Mouse (Mus musculus) midbrain, embryonic 15.5 days (tissue): Measurements from ENCODE around the gene Gm44790. TPM values are rescaled to one million over a fixed set of nuclear protein-coding genes. Genes with fewer than 3 reads are reported as not detected.

ENCODE experiments used
- ATAC-seq: fragments of 200-750 bp; cut with Nextera tagmentation; replicated peaks from 2 replicates; pipeline ENCODE4 v1.8.0; 2017; ENCODE audit warnings: moderate TSS enrichment
- H3K27ac ChIP-seq: fragments of 300-500 bp; sonication (generic); 2 replicates; pipeline ENCODE4 v1.5.1; 2015; ENCODE audit warnings: mild to moderate bottlenecking, inconsistent platforms
- H3K27me3 ChIP-seq: fragments of 300-500 bp; sonication (generic); replicated peaks from 2 replicates; pipeline ENCODE4 v1.6.1; 2015; ENCODE audit warnings: inconsistent platforms
- H3K36me3 ChIP-seq: fragments of 300-500 bp; sonication (generic); replicated peaks from 2 replicates; pipeline ENCODE4 v1.6.1; 2015; ENCODE audit warnings: inconsistent platforms
- H3K4me1 ChIP-seq: fragments of 300-500 bp; sonication (generic); 2 replicates; pipeline ENCODE4 v1.6.1; 2015; ENCODE audit warnings: inconsistent platforms
- H3K4me2 ChIP-seq: fragments of 300-500 bp; sonication (generic); 2 replicates; pipeline ENCODE4 v1.6.1; 2015; ENCODE audit warnings: inconsistent platforms, mild to moderate bottlenecking, moderate library complexity
- H3K4me3 ChIP-seq: fragments of 300-500 bp; sonication (generic); 2 replicates; pipeline ENCODE4 v1.5.1; 2015; ENCODE audit warnings: mild to moderate bottlenecking, inconsistent platforms
- H3K9ac ChIP-seq: fragments of 300-500 bp; sonication (generic); 2 replicates; pipeline ENCODE4 v1.6.1; 2015; ENCODE audit warnings: mild to moderate bottlenecking, inconsistent platforms
- H3K9me3 ChIP-seq: fragments of 300-500 bp; sonication (generic); 2 replicates; pipeline ENCODE4 v1.6.1; 2016; ENCODE audit warnings: inconsistent platforms
- WGBS: fragments of 180-500 bp; shearing (Covaris S2); methylation state at CpG from one replicate; pipeline ENCODE4 v1.1.7; 2015; ENCODE audit warnings: mixed read lengths; 5-methylcytosine and 5-hydroxymethylcytosine counted together
- polyA plus RNA-seq: library from polyadenylated mRNA; unstranded; fragments of >200 nt; fragmentation: Nextera tagmentation; extraction: Ambion mirVana; gene quantifications from 2 replicates; pipeline ENCODE4 v1.2.1, GENCODE M21; 2015

The Gm44790 gene
- polyA plus RNA-seq, 1 experiment from 2014 or later: not detected

DNA sequence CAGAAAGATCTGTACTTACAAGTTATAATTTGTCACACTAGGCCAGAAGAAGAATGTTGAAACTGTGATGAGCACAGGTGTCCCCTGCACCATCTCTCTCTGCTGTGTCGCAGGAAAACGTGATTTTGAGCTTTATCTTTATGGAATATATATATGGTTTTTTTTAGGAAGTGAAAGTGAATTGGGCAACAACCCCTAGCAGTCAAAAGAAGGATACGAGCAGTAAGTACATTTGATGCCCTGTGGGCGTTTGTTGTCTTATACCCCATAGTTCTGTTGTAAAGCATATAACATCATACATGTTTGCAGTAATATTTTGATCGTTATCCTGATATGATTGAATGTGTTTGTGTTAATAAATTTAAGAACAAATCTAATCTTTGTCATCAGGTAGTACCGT is 7.7 kb upstream of the Gm44790 start:
- no peaks in the 10 kb centered on the region for H3K27me3 ChIP-seq
- no peak overlapping the region for H3K4me2 ChIP-seq
- H3K4me3 ChIP-seq: no peak overlapping the region
- H3K36me3 ChIP-seq: peaks cover 66% of the 10 kb centered on the region
- 95% methylated on average over 6 of the region's 6 CpGs for WGBS
- H3K4me1 ChIP-seq: no peaks in the 10 kb centered on the region
- no peak overlapping the region for H3K9ac ChIP-seq
- H3K9me3 ChIP-seq: no peaks in the 10 kb centered on the region
- H3K27ac ChIP-seq: no peak overlapping the region
- ATAC-seq: no peak

DNA sequence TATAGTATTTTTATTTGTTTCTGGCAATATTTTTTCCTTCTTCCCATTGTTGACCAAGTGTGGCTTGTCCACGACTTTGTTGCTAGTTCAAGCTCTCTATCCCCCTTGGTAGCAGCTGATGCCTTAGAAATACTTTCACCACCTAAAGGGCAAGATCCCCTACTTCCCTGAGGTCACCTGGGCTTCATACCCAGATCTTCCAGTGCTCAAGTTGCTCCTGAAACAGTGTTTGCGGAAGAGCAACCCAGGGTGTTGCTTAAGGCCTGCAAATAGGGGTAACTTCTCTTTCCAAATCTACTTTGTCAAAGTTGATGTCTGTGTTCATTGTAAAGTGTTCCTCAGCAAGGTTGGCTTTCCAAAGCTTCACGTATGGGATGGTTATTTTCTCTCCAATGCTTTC is 7.2 kb upstream of the Gm44790 start:
- H3K4me3 ChIP-seq: no peak overlapping the region
- H3K9me3 ChIP-seq: no peaks in the 10 kb centered on the region
- H3K27ac ChIP-seq: no peak overlapping the region
- no peak overlapping the region for H3K9ac ChIP-seq
- H3K4me2 ChIP-seq: no peak overlapping the region
- no peak for ATAC-seq
- H3K4me1 ChIP-seq: no peaks in the 10 kb centered on the region
- no peaks in the 10 kb centered on the region for H3K27me3 ChIP-seq
- 91% methylated on average over 3 of the region's 3 CpGs for WGBS
- H3K36me3 ChIP-seq: peaks cover 66% of the 10 kb centered on the region

DNA sequence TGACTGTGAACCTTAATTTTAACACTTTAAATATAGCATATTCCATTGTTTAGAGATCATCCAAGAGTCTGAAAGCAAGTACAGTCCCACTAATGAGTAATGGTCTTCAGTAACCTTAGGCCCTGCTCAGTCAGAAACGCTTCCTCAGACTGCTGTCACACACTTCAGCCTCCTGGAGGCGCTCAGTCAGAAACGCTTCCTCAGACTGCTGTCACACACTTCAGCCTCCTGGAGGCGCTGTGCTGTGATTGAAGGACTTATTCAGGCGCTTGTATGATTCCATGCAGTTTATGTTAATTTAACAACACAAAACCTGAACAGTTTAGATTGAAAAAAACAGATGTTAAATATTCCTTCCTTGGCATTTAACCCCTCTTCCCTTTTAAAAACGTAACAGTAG is 6.0 kb upstream of the Gm44790 start:
- no peak overlapping the region for H3K4me2 ChIP-seq
- WGBS: 75% methylated on average over 6 of the region's 6 CpGs
- no peaks in the 10 kb centered on the region for H3K9me3 ChIP-seq
- peaks cover 76% of the 10 kb centered on the region for H3K36me3 ChIP-seq
- no peak overlapping the region for H3K9ac ChIP-seq
- H3K4me3 ChIP-seq: no peak overlapping the region
- no peak for ATAC-seq
- H3K27ac ChIP-seq: no peak overlapping the region
- no peaks in the 10 kb centered on the region for H3K4me1 ChIP-seq
- H3K27me3 ChIP-seq: no peaks in the 10 kb centered on the region

DNA sequence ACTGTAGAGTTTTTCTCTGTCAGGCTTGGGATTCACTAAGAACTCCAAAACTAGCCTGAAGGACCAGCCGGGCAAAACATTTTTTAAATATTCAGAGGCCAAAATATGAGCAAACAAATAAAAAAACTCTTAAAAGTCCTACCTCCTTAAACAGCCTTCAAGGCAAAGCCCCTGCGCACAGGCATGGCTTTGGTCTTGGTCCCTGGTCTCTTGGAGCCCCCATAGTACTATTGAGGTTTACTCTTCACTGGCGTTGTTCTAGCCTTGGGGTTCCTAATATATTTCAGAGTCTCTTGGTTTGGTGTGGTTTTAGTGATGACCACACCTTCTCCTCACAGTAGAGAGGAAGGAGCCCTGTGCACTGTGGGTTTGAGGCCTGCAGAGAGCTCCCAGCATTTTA is 5.1 kb downstream of the Gm44790 start:
- no peak overlapping the region for H3K4me2 ChIP-seq
- WGBS: 98% methylated on average over 3 of the region's 3 CpGs
- H3K4me1 ChIP-seq: no peaks in the 10 kb centered on the region
- no peaks in the 10 kb centered on the region for H3K27me3 ChIP-seq
- no peaks in the 10 kb centered on the region for H3K9me3 ChIP-seq
- peaks cover 68% of the 10 kb centered on the region for H3K36me3 ChIP-seq
- no peak for ATAC-seq
- no peak overlapping the region for H3K27ac ChIP-seq
- H3K4me3 ChIP-seq: no peak overlapping the region
- H3K9ac ChIP-seq: no peak overlapping the region

DNA sequence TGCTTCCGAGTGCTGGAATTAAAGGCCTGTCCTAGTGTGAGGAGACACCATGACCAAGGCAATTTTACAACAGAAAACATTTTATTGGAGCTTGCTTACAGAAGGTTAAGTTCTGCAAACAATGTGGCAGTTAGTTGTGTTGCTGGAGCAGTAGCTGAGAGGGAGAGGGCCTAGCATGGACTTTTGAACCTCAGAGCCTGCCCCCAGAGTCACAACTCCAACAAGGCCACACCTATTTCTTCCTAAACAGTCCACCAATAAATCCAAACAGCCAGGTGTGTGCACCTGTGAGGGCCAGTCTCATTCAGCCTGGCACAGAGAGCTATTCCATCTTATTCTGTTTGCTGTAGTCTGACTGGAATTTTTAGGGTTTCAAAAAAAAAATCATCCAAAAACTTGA is 7.2 kb downstream of the Gm44790 start:
- peaks cover 52% of the 10 kb centered on the region for H3K36me3 ChIP-seq
- WGBS: 100% methylated on average over 1 of the region's 1 CpGs
- H3K4me1 ChIP-seq: peaks cover 4% of the 10 kb centered on the region; the same call in 1 of the 2 replicates
- H3K4me3 ChIP-seq: no peak overlapping the region
- no peaks in the 10 kb centered on the region for H3K27me3 ChIP-seq
- H3K4me2 ChIP-seq: no peak overlapping the region
- no peak overlapping the region for H3K9ac ChIP-seq
- H3K27ac ChIP-seq: no peak overlapping the region
- ATAC-seq: no peak
- no peaks in the 10 kb centered on the region for H3K9me3 ChIP-seq

DNA sequence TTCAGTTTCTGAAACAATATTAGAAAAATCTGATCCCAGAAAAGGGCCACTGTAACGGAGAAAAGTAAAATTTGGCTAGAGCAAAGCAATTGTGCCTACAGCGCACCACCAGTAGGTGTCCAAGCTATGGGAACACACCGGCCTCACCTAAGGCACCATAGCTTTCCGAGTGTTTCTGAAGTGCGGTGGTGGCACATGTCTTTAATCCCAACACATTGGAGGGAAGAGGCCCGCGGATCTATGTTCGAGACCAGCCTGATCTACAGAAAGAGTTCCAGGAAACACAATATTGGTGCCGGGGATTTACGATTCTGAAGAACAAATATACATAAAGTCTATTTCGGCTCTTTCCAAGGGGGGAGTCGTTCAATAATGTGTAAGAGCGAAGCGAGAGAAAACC is 11.3 kb downstream of the Gm44790 start:
- peak overlapping the region; percentile 95 for H3K27ac ChIP-seq
- H3K36me3 ChIP-seq: peaks cover 33% of the 10 kb centered on the region
- WGBS: 1% methylated on average over 14 of the region's 14 CpGs
- peaks cover 15% of the 10 kb centered on the region for H3K4me1 ChIP-seq
- H3K4me2 ChIP-seq: peak overlapping the region; percentile 70
- H3K9me3 ChIP-seq: no peaks in the 10 kb centered on the region
- no peaks in the 10 kb centered on the region for H3K27me3 ChIP-seq
- H3K9ac ChIP-seq: peak overlapping the region; percentile 80
- H3K4me3 ChIP-seq: peak overlapping the region; percentile 93
- ATAC-seq: peak; percentile 41

GRCm38 (mm10) chr6:86438272-86439118 is 12.0 kb downstream of the Gm44790 start, which contains the start of gene C87436:
TSS of gene C87436 (plus strand) at chr6:86438374.
- Histone ChIP-seq H3K36me3 (peaks cover 30% of the 10 kb centered on the region), H3K4me3 (peak within 1 kb of the TSS; percentile 93), H3K9me3 (no peaks in the 10 kb centered on the region), H3K9ac (peak within 1 kb of the TSS; percentile 80), H3K27me3 (no peaks in the 10 kb centered on the region), H3K4me1 (peaks cover 15% of the 10 kb centered on the region), H3K4me2 (peak within 1 kb of the TSS; percentile 70), H3K27ac (peak within 1 kb of the TSS; percentile 95)
- WGBS: under 1% methylated on average over 59 of the region's 59 CpGs
- peak; percentile 96 for ATAC-seq

GRCm38 (mm10) chr6:86439119-86439496 is 12.7 kb downstream of the Gm44790 start:
- H3K36me3 ChIP-seq: peaks cover 31% of the 10 kb centered on the region
- peak overlapping the region; percentile 70 for H3K4me2 ChIP-seq
- peak overlapping the region; percentile 93 for H3K4me3 ChIP-seq
- H3K4me1 ChIP-seq: peaks cover 15% of the 10 kb centered on the region
- H3K9ac ChIP-seq: peak overlapping the region; percentile 80
- WGBS: 4% methylated on average over 13 of the region's 13 CpGs
- peak overlapping the region; percentile 95 for H3K27ac ChIP-seq
- H3K27me3 ChIP-seq: no peaks in the 10 kb centered on the region
- ATAC-seq: no peak
- H3K9me3 ChIP-seq: no peaks in the 10 kb centered on the region

DNA sequence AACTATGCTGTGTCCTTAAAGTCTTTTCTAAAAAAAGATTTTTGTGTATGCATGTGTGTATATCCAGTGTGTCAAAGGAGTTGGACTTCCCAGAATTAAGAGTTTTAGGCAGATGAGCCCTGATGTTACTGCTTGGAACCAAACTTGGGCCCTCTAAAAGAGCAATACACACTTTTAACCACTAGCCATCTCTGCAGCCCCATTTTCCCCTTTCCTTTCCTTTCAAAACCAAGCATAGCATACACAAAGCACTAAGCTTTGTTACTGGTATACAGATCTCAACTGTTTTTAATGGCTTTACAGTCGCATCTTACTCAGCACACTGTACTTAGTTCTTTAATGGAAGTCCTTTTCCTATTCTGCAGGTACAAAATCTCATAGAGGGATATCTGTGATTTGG is 13.1 kb downstream of the Gm44790 start:
- WGBS: 95% methylated on average over 1 of the region's 1 CpGs

DNA sequence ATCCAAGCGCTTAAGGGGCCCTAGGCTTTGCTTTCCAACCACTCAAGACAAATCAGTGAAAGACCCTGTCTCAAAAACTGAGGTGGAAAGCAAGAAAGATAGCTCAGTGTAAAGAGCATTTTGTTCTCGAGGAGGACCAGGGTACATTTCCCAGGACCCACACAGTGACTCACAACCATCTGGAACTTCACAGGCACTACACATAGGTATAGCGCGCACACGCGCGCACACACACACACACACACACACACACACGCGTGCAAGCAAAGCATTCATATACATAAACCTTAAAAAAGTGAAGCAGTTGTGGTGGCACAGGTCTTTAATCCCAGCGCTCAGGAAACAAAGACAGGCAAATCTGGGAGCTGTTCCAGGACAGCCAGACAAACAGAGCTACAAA is 15.1 kb downstream of the Gm44790 start:
- Histone ChIP-seq H3K27ac (no peak overlapping the region), H3K27me3 (no peaks in the 10 kb centered on the region), H3K36me3 (peaks cover 26% of the 10 kb centered on the region), H3K4me3 (no peak overlapping the region), H3K9me3 (no peaks in the 10 kb centered on the region), H3K9ac (no peak overlapping the region), H3K4me1 (peaks cover 15% of the 10 kb centered on the region), H3K4me2 (no peak overlapping the region)
- 95% methylated on average over 10 of the region's 10 CpGs for WGBS
- no peak for ATAC-seq

More for the DNA sequence above, 13.1 kb downstream of the Gm44790 start:
- peaks cover 31% of the 10 kb centered on the region for H3K36me3 ChIP-seq
- H3K4me3 ChIP-seq: peak overlapping the region; percentile 93
- H3K9me3 ChIP-seq: no peaks in the 10 kb centered on the region
- peaks cover 15% of the 10 kb centered on the region for H3K4me1 ChIP-seq
- H3K27me3 ChIP-seq: no peaks in the 10 kb centered on the region
- ATAC-seq: no peak
- peak overlapping the region; percentile 70 for H3K4me2 ChIP-seq
- H3K9ac ChIP-seq: peak overlapping the region; percentile 80; the same call in 1 of the 2 replicates
- H3K27ac ChIP-seq: peak overlapping the region; percentile 95; the same call in 1 of the 2 replicates

DNA sequence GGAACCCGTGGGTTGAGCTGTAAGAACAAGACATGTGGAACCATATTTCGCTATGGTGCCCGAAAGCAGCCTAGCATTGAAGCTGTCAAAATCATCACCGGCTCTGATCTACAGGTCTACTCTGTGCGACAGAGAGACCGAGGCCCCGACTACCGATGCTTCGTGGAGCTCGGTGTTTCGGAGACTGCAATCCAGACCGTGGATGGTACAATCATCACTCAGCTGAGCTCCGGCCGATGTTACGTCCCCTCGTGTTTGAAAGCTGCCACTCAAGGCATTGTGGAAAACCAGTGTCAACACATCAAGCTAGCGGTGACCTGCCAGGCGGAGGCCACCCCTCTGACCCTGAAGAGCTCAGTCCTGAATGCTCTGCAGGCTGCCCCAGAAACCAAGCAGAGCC is 19.1 kb downstream of the Gm44790 start:
- no peak overlapping the region for H3K9ac ChIP-seq
- H3K4me3 ChIP-seq: no peak overlapping the region
- 92% methylated on average over 18 of the region's 18 CpGs for WGBS
- H3K4me1 ChIP-seq: no peaks in the 10 kb centered on the region
- H3K27me3 ChIP-seq: no peaks in the 10 kb centered on the region
- no peaks in the 10 kb centered on the region for H3K9me3 ChIP-seq
- no peak overlapping the region for H3K27ac ChIP-seq
- no peak for ATAC-seq
- H3K36me3 ChIP-seq: peaks cover 35% of the 10 kb centered on the region
- no peak overlapping the region for H3K4me2 ChIP-seq

- Histone ChIP-seq H3K4me2 (no peak overlapping the region), H3K27me3 (no peaks in the 10 kb centered on the region), H3K36me3 (peaks cover 41% of the 10 kb centered on the region), H3K4me1 (no peaks in the 10 kb centered on the region), H3K9ac (no peak overlapping the region), H3K4me3 (no peak overlapping the region), H3K9me3 (no peaks in the 10 kb centered on the region), H3K27ac (no peak overlapping the region)
- ATAC-seq: no peak
- WGBS: 79% methylated on average over 1 of the region's 1 CpGs
Observed at GRCm38 (mm10) chr6:86446927-86447568, 20.6 kb downstream of the Gm44790 start.
